Mouse (Mus musculus): ENCODE data around the gene Dcaf17.

Gene Dcaf17

GRCm38 (mm10) chr2:71056115-71056835 is 1.1 kb downstream of the Dcaf17 start:
- DNase-seq: no peak

GRCm38 (mm10) chr2:71071601-71072000 is 16.5 kb downstream of the Dcaf17 start:
- DNase-seq: no peak

GRCm38 (mm10) chr2:71073330-71073729 is 18.2 kb downstream of the Dcaf17 start:
- DNase-seq: no peak

GRCm38 (mm10) chr2:71073828-71074227 is 18.7 kb downstream of the Dcaf17 start:
- DNase-seq: no peak

GRCm38 (mm10) chr2:71082416-71082815 is 27.3 kb downstream of the Dcaf17 start:
- no peak for DNase-seq

- no peak for DNase-seq
Measured at GRCm38 (mm10) chr2:71083454-71084193, 28.5 kb downstream of the Dcaf17 start.

- DNase-seq: no peak
Measured at GRCm38 (mm10) chr2:71089766-71090165, 34.6 kb downstream of the Dcaf17 start.

GRCm38 (mm10) chr2:71090660-71091445 is 35.7 kb downstream of the Dcaf17 start:
- DNase-seq: no peak

GRCm38 (mm10) chr2:71096170-71096569 is 41.0 kb downstream of the Dcaf17 start:
- DNase-seq: no peak

GRCm38 (mm10) chr2:71102621-71103291 is 47.6 kb downstream of the Dcaf17 start:
- no peak for DNase-seq

GRCm38 (mm10) chr2:71103292-71103680 is 48.2 kb downstream of the Dcaf17 start:
- no peak for DNase-seq

- DNase-seq: no peak
Measured at GRCm38 (mm10) chr2:71104696-71105095, 49.6 kb downstream of the Dcaf17 start.

- DNase-seq: no peak
Measured at GRCm38 (mm10) chr2:71105469-71106215, 50.5 kb downstream of the Dcaf17 start.

GRCm38 (mm10) chr2:71107225-71107624 is 52.1 kb downstream of the Dcaf17 start:
- no peak for DNase-seq

GRCm38 (mm10) chr2:71108541-71108940 is 53.4 kb downstream of the Dcaf17 start:
- DNase-seq: no peak

GRCm38 (mm10) chr2:71113489-71114171 is 58.5 kb downstream of the Dcaf17 start:
- no peak for DNase-seq

- no peak for DNase-seq
Measured at GRCm38 (mm10) chr2:71116151-71116550, 61.0 kb downstream of the Dcaf17 start.

GRCm38 (mm10) chr2:71117797-71118708 is 62.9 kb downstream of the Dcaf17 start, which contains the start of gene Cybrd1:
Cybrd1 (plus strand) TSS chr2:71117923.
- DNase-seq: no peak

- DNase-seq: no peak
Measured at GRCm38 (mm10) chr2:71120844-71121243, 65.7 kb downstream of the Dcaf17 start.

- no peak for DNase-seq
Measured at GRCm38 (mm10) chr2:71121406-71121805, 66.3 kb downstream of the Dcaf17 start.

All from cerebellum, adult 8-10 months (tissue).